Mouse (Mus musculus): ENCODE data around the gene Astl. TPM values are rescaled to one million over a fixed set of nuclear protein-coding genes. Genes with fewer than 3 reads are reported as not detected.
"Not testable (repeated sequence)": the region's sequence is repeated elsewhere in the genome, so short reads cannot be mapped to it uniquely, and the experiment has no call there.

Astl gene
- polyA plus RNA-seq, 2 experiments: 0.04 to 0.40 TPM

DNA sequence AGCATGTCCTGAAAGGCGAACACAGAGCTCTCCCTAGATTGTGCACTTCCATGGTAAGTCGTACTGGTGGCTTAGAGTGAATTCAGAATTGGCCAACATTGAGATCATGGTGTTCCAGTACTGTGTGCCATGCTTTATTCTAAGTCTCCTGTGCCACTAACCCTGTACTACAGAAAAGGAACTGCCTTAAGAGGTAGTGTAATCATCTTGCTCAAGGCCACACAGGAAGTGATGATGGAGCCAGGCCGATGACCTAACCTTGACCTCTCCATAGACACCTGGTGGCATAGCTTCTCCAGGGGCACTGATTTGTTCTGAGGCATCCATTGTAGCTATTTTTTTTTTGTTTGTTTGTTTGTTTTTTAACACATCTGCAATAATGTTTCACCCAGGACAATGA lies 36.6 kb upstream of the Astl start:
- WGBS: 86% methylated on average over 3 of the region's 3 CpGs
- ATAC-seq (ENCODE audit: low FRiP score, low read depth) (no peak), DNase-seq (ENCODE audit: low spot score) (no peak)
- no peak overlapping the region for H3K4me3 ChIP-seq (replicated peaks; ENCODE audit: low read length)
- H3K9ac ChIP-seq (ENCODE audit: low read depth, low read length, severe bottlenecking): no peak overlapping the region
- H3K9me3 ChIP-seq (ENCODE audit: control insufficient read depth, low read length): no peaks in the 10 kb centered on the region
- H3K27me3 ChIP-seq (ENCODE audit: control insufficient read depth, insufficient read depth, low read length): no peaks in the 10 kb centered on the region
- H3K27ac ChIP-seq (replicated peaks; ENCODE audit: low read depth, low read length): no peak overlapping the region
- no peak for TF ChIP-seq POLR2A (IDR thresholded peaks at IDR 0.05; ENCODE audit: borderline replicate concordance, extremely low read depth, insufficient read depth, insufficient read length)
- H3K4me1 ChIP-seq (ENCODE audit: control insufficient read depth, insufficient read depth, low read length): no peaks in the 10 kb centered on the region
- H3K4me2 ChIP-seq (replicated peaks; ENCODE audit: low read depth, low read length, severe bottlenecking): no peak overlapping the region
- H3K36me3 ChIP-seq (ENCODE audit: control insufficient read depth, insufficient read depth, low read length): peaks cover 40% of the 10 kb centered on the region

DNA sequence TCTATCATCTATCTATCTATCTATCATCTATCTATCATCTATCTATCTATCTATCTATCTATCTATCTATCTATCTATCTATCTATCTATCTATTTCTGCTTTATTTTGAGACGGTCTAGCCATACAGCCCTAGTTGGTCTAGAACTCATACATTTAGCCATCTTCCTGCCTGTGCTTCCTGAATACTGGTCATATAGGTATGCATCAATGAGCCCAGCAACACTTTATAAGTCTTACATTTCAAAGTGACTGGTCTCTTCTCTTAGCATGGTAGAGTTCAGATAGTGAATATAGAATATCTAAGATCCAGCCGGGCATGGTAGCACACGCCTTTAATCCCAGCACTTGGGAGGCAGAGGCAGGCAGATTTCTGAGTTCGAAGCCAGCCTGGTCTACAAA lies 34.2 kb upstream of the Astl start:
- DNase-seq (ENCODE audit: low spot score); H3K27ac ChIP-seq (replicated peaks; ENCODE audit: low read depth, low read length); H3K4me3 ChIP-seq (replicated peaks; ENCODE audit: low read length); H3K9me3 ChIP-seq (ENCODE audit: control insufficient read depth, low read length); ATAC-seq (ENCODE audit: low FRiP score, low read depth); H3K27me3 ChIP-seq (ENCODE audit: control insufficient read depth, insufficient read depth, low read length); H3K9ac ChIP-seq (ENCODE audit: low read depth, low read length, severe bottlenecking); H3K4me1 ChIP-seq (ENCODE audit: control insufficient read depth, insufficient read depth, low read length); H3K4me2 ChIP-seq (replicated peaks; ENCODE audit: low read depth, low read length, severe bottlenecking): not testable (repeated sequence)
- peaks cover 17% of the 10 kb centered on the region for H3K36me3 ChIP-seq (ENCODE audit: control insufficient read depth, insufficient read depth, low read length)
- 95% methylated on average over 4 of the region's 4 CpGs for WGBS

DNA sequence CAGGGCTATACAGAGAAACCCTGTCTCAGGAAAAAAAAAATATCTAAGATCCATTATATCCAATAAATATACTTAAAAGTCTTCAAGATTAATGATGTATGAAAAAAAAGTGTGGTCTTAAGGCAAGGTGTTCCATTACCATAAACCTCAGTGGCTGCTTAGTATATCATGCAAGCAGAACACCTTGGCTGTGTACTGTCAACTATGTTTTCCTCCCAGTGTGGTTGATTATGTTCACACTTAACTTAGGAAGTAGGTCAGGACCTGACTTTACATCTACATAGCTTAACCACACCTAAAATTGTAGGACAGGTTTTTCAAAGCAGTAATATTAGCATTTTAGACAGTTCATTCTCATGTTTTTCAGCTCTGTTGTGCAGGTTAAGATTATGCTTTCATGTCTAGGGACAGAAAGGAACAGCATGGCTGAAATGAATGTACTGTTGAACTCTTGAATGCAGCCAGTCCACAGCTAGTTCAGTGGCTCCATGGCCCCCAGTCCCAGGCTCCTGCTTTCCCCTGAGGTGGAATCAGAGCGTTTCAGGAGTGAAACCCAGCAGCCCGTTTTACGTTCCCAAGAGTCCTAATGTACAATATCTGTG lies 33.7 kb upstream of the Astl start:
- ATAC-seq (ENCODE audit: low FRiP score, low read depth) (no peak), DNase-seq (ENCODE audit: low spot score) (no peak)
- Histone ChIP-seq H3K4me1 (ENCODE audit: control insufficient read depth, insufficient read depth, low read length) (no peaks in the 10 kb centered on the region), H3K27ac (replicated peaks; ENCODE audit: low read depth, low read length) (no peak overlapping the region), H3K4me3 (replicated peaks; ENCODE audit: low read length) (no peak overlapping the region), H3K9ac (ENCODE audit: low read depth, low read length, severe bottlenecking) (no peak overlapping the region), H3K4me2 (replicated peaks; ENCODE audit: low read depth, low read length, severe bottlenecking) (no peak overlapping the region), H3K9me3 (ENCODE audit: control insufficient read depth, low read length) (no peaks in the 10 kb centered on the region), H3K27me3 (ENCODE audit: control insufficient read depth, insufficient read depth, low read length) (no peaks in the 10 kb centered on the region), H3K36me3 (ENCODE audit: control insufficient read depth, insufficient read depth, low read length) (peaks cover 13% of the 10 kb centered on the region)
- 84% methylated on average over 3 of the region's 3 CpGs for WGBS
- TF ChIP-seq POLR2A (IDR thresholded peaks at IDR 0.05; ENCODE audit: borderline replicate concordance, extremely low read depth, insufficient read depth, insufficient read length): no peak

DNA sequence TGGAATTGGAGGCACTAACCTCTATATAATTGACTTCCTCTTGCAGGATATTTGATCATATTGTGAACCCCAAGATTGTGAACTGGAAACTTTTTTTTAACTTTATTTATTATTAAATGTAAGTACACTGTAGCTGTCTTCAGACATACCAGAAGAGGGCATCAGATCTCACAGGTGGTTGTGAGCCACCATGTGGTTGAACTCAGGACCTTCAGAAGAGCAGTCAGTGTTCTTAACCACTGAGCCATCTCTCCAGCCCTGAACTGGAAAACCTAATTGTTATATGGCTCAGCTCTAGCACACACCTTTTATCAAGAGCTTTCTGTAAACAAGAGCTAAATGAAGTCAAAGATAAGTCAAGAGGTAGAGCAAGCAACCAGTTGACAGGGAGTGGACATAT lies 32.3 kb upstream of the Astl start:
- TF ChIP-seq POLR2A (IDR thresholded peaks at IDR 0.05; ENCODE audit: borderline replicate concordance, extremely low read depth, insufficient read depth, insufficient read length): no peak
- Histone ChIP-seq H3K4me2 (replicated peaks; ENCODE audit: low read depth, low read length, severe bottlenecking) (no peak overlapping the region), H3K9me3 (ENCODE audit: control insufficient read depth, low read length) (no peaks in the 10 kb centered on the region), H3K27ac (replicated peaks; ENCODE audit: low read depth, low read length) (no peak overlapping the region), H3K36me3 (ENCODE audit: control insufficient read depth, insufficient read depth, low read length) (peaks cover 4% of the 10 kb centered on the region; the same call in 1 of the 2 replicates), H3K4me3 (replicated peaks; ENCODE audit: low read length) (no peak overlapping the region), H3K4me1 (ENCODE audit: control insufficient read depth, insufficient read depth, low read length) (no peaks in the 10 kb centered on the region), H3K9ac (ENCODE audit: low read depth, low read length, severe bottlenecking) (no peak overlapping the region), H3K27me3 (ENCODE audit: control insufficient read depth, insufficient read depth, low read length) (no peaks in the 10 kb centered on the region)
- DNase-seq (ENCODE audit: low spot score) (no peak), ATAC-seq (ENCODE audit: low FRiP score, low read depth) (no peak)

DNA sequence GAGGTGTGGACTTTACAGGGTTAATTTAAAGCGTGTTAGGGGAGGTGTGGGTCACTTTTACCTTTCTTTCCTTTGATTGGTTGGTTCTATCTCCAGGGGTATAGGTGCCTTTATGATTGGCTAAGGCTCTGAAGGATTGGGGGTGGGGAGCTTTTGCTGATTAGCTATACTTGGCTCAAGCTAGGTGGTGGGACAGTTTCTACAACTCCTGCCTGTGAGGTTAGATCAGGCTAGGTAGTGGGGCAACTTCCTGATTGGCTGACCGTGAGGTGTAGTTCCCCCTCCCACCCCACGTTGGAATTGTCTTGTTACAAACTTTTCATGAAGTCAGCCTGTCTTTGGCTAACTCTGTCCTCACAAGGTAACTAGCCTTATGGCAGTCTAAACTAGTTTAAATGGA lies 31.3 kb upstream of the Astl start:
- no peak overlapping the region for H3K9ac ChIP-seq (ENCODE audit: low read depth, low read length, severe bottlenecking)
- H3K27me3 ChIP-seq (ENCODE audit: control insufficient read depth, insufficient read depth, low read length): no peaks in the 10 kb centered on the region
- no peak overlapping the region for H3K4me2 ChIP-seq (replicated peaks; ENCODE audit: low read depth, low read length, severe bottlenecking)
- H3K4me3 ChIP-seq (replicated peaks; ENCODE audit: low read length): no peak overlapping the region
- no peak for TF ChIP-seq POLR2A (IDR thresholded peaks at IDR 0.05; ENCODE audit: borderline replicate concordance, extremely low read depth, insufficient read depth, insufficient read length)
- DNase-seq (ENCODE audit: low spot score) (no peak), ATAC-seq (ENCODE audit: low FRiP score, low read depth) (no peak)
- peaks cover under 1% of the 10 kb centered on the region; the same call in 1 of the 2 replicates for H3K36me3 ChIP-seq (ENCODE audit: control insufficient read depth, insufficient read depth, low read length)
- no peaks in the 10 kb centered on the region for H3K9me3 ChIP-seq (ENCODE audit: control insufficient read depth, low read length)
- no peaks in the 10 kb centered on the region for H3K4me1 ChIP-seq (ENCODE audit: control insufficient read depth, insufficient read depth, low read length)
- 36% methylated on average over 3 of the region's 3 CpGs for WGBS
- no peak overlapping the region for H3K27ac ChIP-seq (replicated peaks; ENCODE audit: low read depth, low read length)

DNA sequence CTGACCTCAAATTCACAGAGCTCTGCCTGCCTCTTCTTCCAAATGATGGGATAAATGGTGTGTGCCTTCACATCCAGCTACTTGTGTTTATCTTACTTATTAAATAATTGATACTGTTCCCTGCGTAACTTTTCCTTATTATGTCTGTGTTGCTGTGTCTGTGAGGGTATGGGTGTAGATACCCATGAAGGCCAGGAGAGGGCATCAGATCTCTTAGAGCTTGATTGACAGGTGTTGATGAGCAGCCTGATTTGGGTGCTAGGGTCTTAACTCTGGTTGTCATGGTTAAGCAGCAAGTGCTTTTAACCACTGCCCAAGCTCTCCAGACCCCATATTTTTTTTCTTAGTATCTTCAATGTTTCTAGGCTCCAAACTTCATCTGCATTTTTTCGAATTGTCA lies 29.8 kb upstream of the Astl start:
- Histone ChIP-seq H3K27me3 (ENCODE audit: control insufficient read depth, insufficient read depth, low read length) (no peaks in the 10 kb centered on the region), H3K36me3 (ENCODE audit: control insufficient read depth, insufficient read depth, low read length) (no peaks in the 10 kb centered on the region), H3K9me3 (ENCODE audit: control insufficient read depth, low read length) (no peaks in the 10 kb centered on the region), H3K4me3 (replicated peaks; ENCODE audit: low read length) (no peak overlapping the region), H3K4me1 (ENCODE audit: control insufficient read depth, insufficient read depth, low read length) (no peaks in the 10 kb centered on the region), H3K27ac (replicated peaks; ENCODE audit: low read depth, low read length) (no peak overlapping the region), H3K4me2 (replicated peaks; ENCODE audit: low read depth, low read length, severe bottlenecking) (no peak overlapping the region), H3K9ac (ENCODE audit: low read depth, low read length, severe bottlenecking) (no peak overlapping the region)
- WGBS: 90% methylated on average over 2 of the region's 2 CpGs
- no peak for TF ChIP-seq POLR2A (IDR thresholded peaks at IDR 0.05; ENCODE audit: borderline replicate concordance, extremely low read depth, insufficient read depth, insufficient read length)
- DNase-seq (ENCODE audit: low spot score) (no peak), ATAC-seq (ENCODE audit: low FRiP score, low read depth) (no peak)

All from limb, embryonic 14.5 days (tissue).